Mouse (Mus musculus) right cerebral cortex, adult 2 months (tissue): Measurements from ENCODE around the gene 2310034G01Rik.

Experiments used
- DNase-seq, 2 experiments: peaks; one replicate each; pipeline ENCODE4 v3.0.0; 2021 to 2022; ENCODE audit warnings: low spot score in 2 of 2

2310034G01Rik gene

GRCm38 (mm10) chr19:46314872-46315742 lies 35.0 kb downstream of the 2310034G01Rik start:
- peak in 1 of 2 experiments; percentile 47 for DNase-seq

GRCm38 (mm10) chr19:46314151-46314601 lies 35.9 kb downstream of the 2310034G01Rik start:
- no peak for DNase-seq

- DNase-seq: no peak
Observed at GRCm38 (mm10) chr19:46313591-46313990, 36.5 kb downstream of the 2310034G01Rik start.

GRCm38 (mm10) chr19:46313116-46313515 lies 37.0 kb downstream of the 2310034G01Rik start:
- DNase-seq: no peak

GRCm38 (mm10) chr19:46312566-46312965 lies 37.5 kb downstream of the 2310034G01Rik start:
- no peak for DNase-seq

GRCm38 (mm10) chr19:46311341-46311740 lies 38.8 kb downstream of the 2310034G01Rik start:
- DNase-seq: no peak

GRCm38 (mm10) chr19:46310312-46310865 lies 39.7 kb downstream of the 2310034G01Rik start:
- DNase-seq: peak in 1 of 2 experiments; percentile 7

GRCm38 (mm10) chr19:46309651-46310305 lies 40.3 kb downstream of the 2310034G01Rik start:
- peak in 1 of 2 experiments; percentile 8 for DNase-seq

- peak; percentile 88 to 91 for DNase-seq
Observed at GRCm38 (mm10) chr19:46308706-46309435, 41.2 kb downstream of the 2310034G01Rik start.

- DNase-seq: no peak
Observed at GRCm38 (mm10) chr19:46308303-46308702, 41.8 kb downstream of the 2310034G01Rik start.

- no peak for DNase-seq
Observed at GRCm38 (mm10) chr19:46307781-46308180, 42.3 kb downstream of the 2310034G01Rik start.

GRCm38 (mm10) chr19:46306751-46307289 lies 43.3 kb downstream of the 2310034G01Rik start:
- DNase-seq: no peak

- no peak for DNase-seq
Observed at GRCm38 (mm10) chr19:46306268-46306610, 43.9 kb downstream of the 2310034G01Rik start.

- peak; percentile 52 to 54 for DNase-seq
Observed at GRCm38 (mm10) chr19:46305432-46306267, 44.5 kb downstream of the 2310034G01Rik start.

- no peak for DNase-seq
Observed at GRCm38 (mm10) chr19:46304908-46305333, 45.2 kb downstream of the 2310034G01Rik start.

GRCm38 (mm10) chr19:46304216-46304841 lies 45.8 kb downstream of the 2310034G01Rik start, which contains the start of gene Nfkb2:
Gene Nfkb2 (plus strand): TSS chr19:46304320.
- DNase-seq: peak; percentile 76 to 80

GRCm38 (mm10) chr19:46303251-46304215 lies 46.6 kb downstream of the 2310034G01Rik start:
- DNase-seq: no peak

- DNase-seq: no peak
Observed at GRCm38 (mm10) chr19:46302551-46302950, 47.6 kb downstream of the 2310034G01Rik start.
